Comparison of ENCODE assay signal across 8 mouse cellular contexts in genomic region chr17:45574129-45574761, GRCm38 (mm10). TPM values are rescaled to one million over a fixed set of nuclear protein-coding genes. Genes with fewer than 3 reads are reported as not detected.
DNase-seq lines count a peak whose midpoint lies in the region; ATAC-seq lines count a peak whose summit lies in the region.

No protein-coding gene starts in this region.

- peak; percentile 83 for DNase-seq in MN1 (ENCODE audit: low spot score)
- peak; percentile 86 to 88 for DNase-seq in cerebellum, postnatal 14 days
- DNase-seq in frontal cortex, postnatal 36 days (ENCODE audit: low spot score in 2 of 2): peak; percentile 87 to 89
- DNase-seq in left cerebral cortex, adult 11 months (ENCODE audit: low spot score): peak; percentile 82
- peak; percentile 67 for DNase-seq in lung, postnatal 14 days
- peak; percentile 87 for DNase-seq in right cerebral cortex, adult 18-20 months
- peak; percentile 64 for DNase-seq in urinary bladder, adult 2 months (ENCODE audit: low spot score)

- peaks cover 20% of the 10 kb centered on the region for H3K4me1 ChIP-seq in hindbrain, embryonic 16.5 days (ENCODE audit: control insufficient read depth, insufficient read depth, low read depth, low read length)

- peaks cover 18% of the 10 kb centered on the region for H3K36me3 ChIP-seq in hindbrain, embryonic 16.5 days (ENCODE audit: control insufficient read depth, insufficient read depth, low read length)

- no peaks in the 10 kb centered on the region for H3K27me3 ChIP-seq in hindbrain, embryonic 16.5 days (replicated peaks; ENCODE audit: control insufficient read depth, insufficient read depth, low read length)

- H3K27ac ChIP-seq in hindbrain, embryonic 16.5 days (ENCODE audit: low read depth, low read length): peak overlapping the region; percentile 98

- H3K9me3 ChIP-seq in hindbrain, embryonic 16.5 days (ENCODE audit: control insufficient read depth, low read length): no peaks in the 10 kb centered on the region

- H3K9ac ChIP-seq in hindbrain, embryonic 16.5 days (ENCODE audit: low read depth, low read length): peak overlapping the region; percentile 99

- peak overlapping the region; percentile 84 for H3K4me2 ChIP-seq in hindbrain, embryonic 16.5 days (ENCODE audit: low read length)

- peak overlapping the region; percentile 100 for H3K4me3 ChIP-seq in hindbrain, embryonic 16.5 days (ENCODE audit: low read length)

- ATAC-seq in hindbrain, embryonic 16.5 days: peak; percentile 71

- WGBS in hindbrain, embryonic 16.5 days: under 1% methylated on average over 16 of the region's 17 CpGs

RNA-seq across cellular contexts. Expression of gene Hsp90ab1, which starts 1.2 kb away (rescaled TPM):
- polyA plus RNA-seq in hindbrain, embryonic 16.5 days (2015; fragmentation: Nextera tagmentation; extraction: Ambion mirVana): 1,542 and 1,571 TPM in 2 replicates
- 635 and 857 TPM in 2 replicates for polyA plus RNA-seq in urinary bladder, adult 2 months (2012; rRNA removed)

RNA-seq across cellular contexts. Expression of gene Slc35b2, which starts 10.6 kb away (rescaled TPM):
- 96.2 and 101 TPM in 2 replicates for polyA plus RNA-seq in hindbrain, embryonic 16.5 days (2015; fragmentation: Nextera tagmentation; extraction: Ambion mirVana)
- polyA plus RNA-seq in urinary bladder, adult 2 months (2012; rRNA removed): 62.3 and 69.4 TPM in 2 replicates

RNA-seq across cellular contexts. Expression of gene Nfkbie, which starts 18.7 kb away (rescaled TPM):
- 6.1 and 6.8 TPM in 2 replicates for polyA plus RNA-seq in hindbrain, embryonic 16.5 days (2015; fragmentation: Nextera tagmentation; extraction: Ambion mirVana)
- polyA plus RNA-seq in urinary bladder, adult 2 months (2012; rRNA removed): 5.7 and 6.1 TPM in 2 replicates

RNA-seq across cellular contexts. Expression of gene Tmem151b, which starts 24.8 kb away (rescaled TPM):
- polyA plus RNA-seq in hindbrain, embryonic 16.5 days (2015; fragmentation: Nextera tagmentation; extraction: Ambion mirVana): 29.3 and 31.7 TPM in 2 replicates
- 0.51 and 0.81 TPM in 2 replicates for polyA plus RNA-seq in urinary bladder, adult 2 months (2012; rRNA removed)

RNA-seq across cellular contexts. Expression of gene Slc29a1, which starts 25.2 kb away (rescaled TPM):
- polyA plus RNA-seq in hindbrain, embryonic 16.5 days (2015; fragmentation: Nextera tagmentation; extraction: Ambion mirVana): 55.7 and 56.5 TPM in 2 replicates
- 210 and 219 TPM in 2 replicates for polyA plus RNA-seq in urinary bladder, adult 2 months (2012; rRNA removed)

Comparison
In these comparisons a context has a peak if more than half of its experiments do, and no peak if none do; other contexts are left out.
1. Peak in every context shown above with its lines: DNase-seq, ATAC-seq, H3K4me3 ChIP-seq and H3K27ac ChIP-seq.